Mouse (Mus musculus) C2C12 (cell line): ENCODE results near the gene Krtap28-10. TPM values are rescaled to one million over a fixed set of nuclear protein-coding genes. Genes with fewer than 3 reads are reported as not detected.

Experiments used
- H3K27me3 ChIP-seq: one replicate; pipeline ENCODE4 v1.6.1; 2011; ENCODE audit not compliant: control insufficient read depth, insufficient read depth, insufficient read length
- H3K36me3 ChIP-seq: one replicate; pipeline ENCODE4 v1.6.1; 2011; ENCODE audit not compliant: control insufficient read depth, insufficient read depth
- H3K4me3 ChIP-seq: one replicate; pipeline ENCODE4 v1.5.1; 2011; ENCODE audit warnings: mild to moderate bottlenecking, control low read depth; ENCODE audit not compliant: poor library complexity, insufficient read depth, severe bottlenecking
- H3K79me2 ChIP-seq: one replicate; pipeline ENCODE4 v1.6.1; 2011; ENCODE audit not compliant: control insufficient read depth, insufficient read depth
- H3K79me3 ChIP-seq: one replicate; pipeline ENCODE4 v1.6.1; 2011; ENCODE audit warnings: low read depth, control low read depth
- H3ac ChIP-seq: one replicate; pipeline ENCODE3; 2011; ENCODE audit warnings: low read depth; ENCODE audit not compliant: control insufficient read depth, insufficient read length
- CEBPB ChIP-seq: IDR thresholded peaks from one replicate; pipeline ENCODE4 v1.6.1; 2011; ENCODE audit warnings: low read depth, mild to moderate bottlenecking, control low read depth, moderate library complexity
- CTCF ChIP-seq: IDR thresholded peaks from one replicate; pipeline ENCODE4 v1.5.1; 2011; ENCODE audit not compliant: control insufficient read depth, insufficient read depth, insufficient read length
- FOSL1 ChIP-seq: IDR thresholded peaks from one replicate; pipeline ENCODE4 v1.8.0; 2011; ENCODE audit warnings: mild to moderate bottlenecking, low read length; ENCODE audit not compliant: poor library complexity, insufficient read depth, severe bottlenecking
- MAX ChIP-seq: IDR thresholded peaks from one replicate; pipeline ENCODE4 v1.6.1; 2011; ENCODE audit warnings: mild to moderate bottlenecking, control low read depth
- MYOD1 ChIP-seq: IDR thresholded peaks from one replicate; pipeline ENCODE4 v1.6.1; 2011; ENCODE audit warnings: low read depth; ENCODE audit not compliant: control insufficient read depth, insufficient read length
- MYOG ChIP-seq: IDR thresholded peaks from one replicate; pipeline ENCODE4 v1.6.1; 2011; ENCODE audit not compliant: control insufficient read depth, insufficient read length; ENCODE audit errors: extremely low read depth
- USF1 ChIP-seq: IDR thresholded peaks from one replicate; pipeline ENCODE4 v1.6.1; 2011; ENCODE audit warnings: low read depth, mild to moderate bottlenecking, control low read depth, moderate library complexity
- polyA plus RNA-seq: library from polyadenylated mRNA; unstranded; fragments of >200 nt; fragmentation: generic; extraction: Trizol; gene quantifications from one replicate; pipeline ENCODE4 v1.2.1, GENCODE M21; 2012; ENCODE audit warnings: missing spikeins

The Krtap28-10 gene
- polyA plus RNA-seq, 1 experiment: not detected

GRCm38 (mm10) chr1:82993947-82994346 lies 48.3 kb downstream of the Krtap28-10 start:
- Histone ChIP-seq H3K79me2 (no peaks in the 10 kb centered on the region), H3K36me3 (no peaks in the 10 kb centered on the region), H3K4me3 (no peak overlapping the region), H3K79me3 (no peaks in the 10 kb centered on the region), H3ac (no peak overlapping the region), H3K27me3 (peaks cover 13% of the 10 kb centered on the region)
- TF ChIP-seq MYOD1 (no peak), MYOG (no peak), CTCF (no peak), FOSL1 (no peak), MAX (no peak), USF1 (no peak), CEBPB (no peak)

GRCm38 (mm10) chr1:82992093-82992492 lies 50.2 kb downstream of the Krtap28-10 start:
- TF ChIP-seq MYOG (no peak), FOSL1 (no peak), MAX (no peak), USF1 (no peak), MYOD1 (no peak), CTCF (no peak), CEBPB (no peak)
- H3K36me3 ChIP-seq: no peaks in the 10 kb centered on the region
- no peak overlapping the region for H3K4me3 ChIP-seq
- H3K79me2 ChIP-seq: no peaks in the 10 kb centered on the region
- no peak overlapping the region for H3ac ChIP-seq
- H3K27me3 ChIP-seq: peaks cover 13% of the 10 kb centered on the region
- no peaks in the 10 kb centered on the region for H3K79me3 ChIP-seq

- TF ChIP-seq USF1 (no peak), CTCF (no peak), MAX (no peak), MYOD1 (no peak), MYOG (no peak), CEBPB (no peak)
- Histone ChIP-seq H3K36me3 (no peaks in the 10 kb centered on the region), H3ac (no peak overlapping the region), H3K27me3 (peaks cover 13% of the 10 kb centered on the region), H3K79me3 (no peaks in the 10 kb centered on the region), H3K4me3 (no peak overlapping the region), H3K79me2 (no peaks in the 10 kb centered on the region)
Observed at GRCm38 (mm10) chr1:82991596-82991995, 50.7 kb downstream of the Krtap28-10 start.

Other genes with a start within 250 kb of the Krtap28-10 start
- 26.9 TPM for gene Agfg1, start 203.0 kb downstream of the Krtap28-10 start, polyA plus RNA-seq
- gene A030005L19Rik, start 129.2 kb downstream of the Krtap28-10 start, polyA plus RNA-seq: 0.12 TPM
- gene A030014E15Rik, start 117.6 kb downstream of the Krtap28-10 start, polyA plus RNA-seq: not detected
- not detected for gene Gm6217, start 111.1 kb downstream of the Krtap28-10 start, polyA plus RNA-seq
- not detected for gene A030003K21Rik, start 99.1 kb downstream of the Krtap28-10 start, polyA plus RNA-seq
- not detected for gene Gm7544, start 86.5 kb downstream of the Krtap28-10 start, polyA plus RNA-seq
- not detected for gene Gm47955, start 82.2 kb downstream of the Krtap28-10 start, polyA plus RNA-seq
- gene Gm47959, start 41.9 kb downstream of the Krtap28-10 start, polyA plus RNA-seq: not detected
- not detected for gene Slc19a3, start 4.0 kb downstream of the Krtap28-10 start, polyA plus RNA-seq
- not detected for gene Gm47969, start 2.5 kb upstream of the Krtap28-10 start, polyA plus RNA-seq
- gene A030005K14Rik, start 16.9 kb upstream of the Krtap28-10 start, polyA plus RNA-seq: not detected
- gene Krtap28-13, start 18.4 kb upstream of the Krtap28-10 start, polyA plus RNA-seq: not detected
- gene Ccl20, start 74.3 kb upstream of the Krtap28-10 start, polyA plus RNA-seq: not detected
- gene Daw1, start 117.3 kb upstream of the Krtap28-10 start, polyA plus RNA-seq: not detected